Mouse (Mus musculus) urinary bladder, postnatal 10 days (tissue): Measurements from ENCODE around the gene Zbtb5.
"Not testable (repeated sequence)": the region's sequence is repeated elsewhere in the genome, so short reads cannot be mapped to it uniquely, and the experiment has no call there.

Source experiments
- DNase-seq: peaks from one replicate; pipeline ENCODE4 v3.0.0; 2022; ENCODE audit warnings: low spot score

Zbtb5 gene

DNA sequence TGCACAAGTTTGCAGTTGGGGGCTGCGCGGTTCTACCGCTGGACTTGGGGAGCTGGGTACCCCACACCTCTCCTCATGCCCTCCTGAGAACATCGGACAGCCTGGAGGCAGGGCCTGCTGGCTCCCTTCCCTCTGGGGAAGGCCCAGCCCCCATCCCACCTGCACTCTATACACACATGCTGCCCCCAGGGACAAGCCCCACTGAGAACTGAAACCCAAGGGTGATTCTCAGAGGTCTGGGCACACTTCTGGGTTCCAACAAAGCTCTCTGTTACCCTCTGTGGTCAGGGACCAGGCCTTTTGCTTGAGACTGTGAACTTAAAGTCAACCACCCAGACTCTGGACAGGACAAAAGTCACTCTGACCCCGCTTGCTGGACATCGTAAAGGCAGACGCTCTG lies 42.2 kb downstream of the Zbtb5 start:
- DNase-seq, result no peak

GRCm38 (mm10) chr4:44967402-44967801 lies 44.8 kb downstream of the Zbtb5 start:
- no peak for DNase-seq

DNA sequence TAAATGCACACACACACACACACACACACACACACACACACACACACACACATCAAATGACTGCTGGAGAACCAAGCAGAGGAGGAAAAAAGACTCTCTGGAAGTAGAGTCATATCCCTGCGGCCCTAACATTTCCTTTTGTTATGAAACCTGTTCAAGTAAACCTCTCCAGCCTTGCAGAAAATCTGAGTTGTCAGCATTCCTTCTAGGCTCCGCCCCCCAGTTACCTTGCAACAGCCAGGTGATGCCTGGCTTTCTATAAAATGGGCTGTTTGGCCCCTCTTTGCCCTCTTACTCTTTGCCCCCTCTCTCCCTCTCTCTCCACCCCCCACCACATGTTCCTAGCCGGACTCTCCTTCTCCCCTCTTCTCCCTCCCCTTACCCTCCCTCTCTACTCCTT lies 46.5 kb downstream of the Zbtb5 start:
- no peak for DNase-seq

- DNase-seq, result no peak
These were observed 47.0 kb downstream of the Zbtb5 start for GRCm38 (mm10) chr4:44965175-44965574.

DNA sequence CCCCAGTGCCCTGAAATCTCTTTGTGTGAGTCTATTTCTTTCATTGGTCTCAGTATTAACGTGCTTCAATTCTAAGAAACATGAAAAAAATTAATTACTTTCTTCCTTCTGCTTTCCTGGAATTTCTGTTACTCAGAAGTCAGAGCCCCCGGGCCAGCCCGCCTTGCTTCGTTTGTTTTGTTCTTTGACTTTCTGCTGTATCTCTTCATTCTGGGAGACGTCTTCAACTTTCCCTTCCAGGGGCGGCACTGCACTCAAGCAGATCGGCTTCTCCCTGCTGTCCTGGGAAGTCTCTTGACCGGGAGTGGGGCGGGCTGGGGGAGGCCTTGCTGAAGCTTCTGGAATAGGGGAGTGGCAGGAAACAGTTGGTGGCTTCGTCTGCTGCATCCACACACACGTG lies 49.1 kb downstream of the Zbtb5 start:
- no peak for DNase-seq

DNA sequence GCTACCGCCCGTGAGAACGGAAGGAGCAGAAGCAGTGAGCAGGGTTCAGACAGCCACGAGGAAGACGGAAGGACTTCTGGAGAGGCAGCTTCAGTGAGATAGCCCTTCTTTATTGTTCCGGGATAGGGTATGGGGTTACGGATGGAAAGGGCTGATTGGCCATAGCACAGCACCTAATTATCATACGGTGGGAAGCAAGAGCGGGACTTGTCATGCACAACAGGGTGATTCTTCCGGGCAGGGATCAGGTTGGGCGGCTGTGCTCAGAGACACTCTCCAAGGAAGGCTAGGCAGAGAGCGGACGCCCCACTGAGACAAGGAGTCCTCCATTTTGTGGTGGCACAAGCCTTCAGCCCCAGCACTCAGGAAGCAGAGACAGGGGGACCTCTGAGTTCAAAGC lies 53.0 kb downstream of the Zbtb5 start:
- DNase-seq, result no peak

DNA sequence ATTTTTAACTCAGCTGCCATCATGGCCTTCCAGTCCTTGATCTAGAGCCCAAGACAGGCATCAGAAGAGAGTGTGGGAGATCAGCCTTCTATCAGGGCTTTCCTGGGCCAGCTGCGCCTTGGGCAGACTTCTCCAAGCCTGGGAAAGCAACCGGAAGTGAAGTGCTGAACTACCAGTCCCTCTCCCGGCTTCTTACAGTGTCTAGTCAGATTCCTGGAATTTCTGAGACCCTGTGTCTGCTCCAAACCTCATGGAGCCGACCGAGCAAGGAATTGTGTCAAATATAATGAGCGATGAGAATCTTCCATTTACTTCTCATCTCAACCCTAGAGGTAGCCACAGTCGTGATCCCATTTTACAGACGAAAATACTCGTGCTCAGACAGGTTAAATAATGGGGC lies 53.4 kb downstream of the Zbtb5 start:
- no peak for DNase-seq

GRCm38 (mm10) chr4:44953041-44953440 lies 59.2 kb downstream of the Zbtb5 start:
- no peak for DNase-seq

DNA sequence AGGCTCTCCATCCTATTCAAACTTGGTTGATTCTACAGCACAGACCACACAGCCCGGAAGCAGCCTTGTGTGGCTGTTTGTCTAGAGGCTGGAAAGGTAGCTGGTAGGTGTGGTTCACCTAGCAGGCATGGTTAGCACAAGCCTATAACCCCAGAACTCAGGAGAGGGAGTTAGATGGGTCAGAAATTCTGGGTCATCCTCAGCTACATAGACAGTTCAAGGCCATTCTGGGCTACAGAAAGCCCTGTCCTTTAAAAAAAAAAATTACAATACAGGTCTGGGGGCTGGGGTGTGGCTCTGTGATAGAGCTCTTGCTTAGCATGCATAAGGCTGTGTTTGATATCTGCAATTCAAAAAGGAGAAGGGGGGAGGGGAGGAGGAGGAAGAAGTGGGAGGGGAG lies 63.9 kb downstream of the Zbtb5 start:
- no peak for DNase-seq

DNA sequence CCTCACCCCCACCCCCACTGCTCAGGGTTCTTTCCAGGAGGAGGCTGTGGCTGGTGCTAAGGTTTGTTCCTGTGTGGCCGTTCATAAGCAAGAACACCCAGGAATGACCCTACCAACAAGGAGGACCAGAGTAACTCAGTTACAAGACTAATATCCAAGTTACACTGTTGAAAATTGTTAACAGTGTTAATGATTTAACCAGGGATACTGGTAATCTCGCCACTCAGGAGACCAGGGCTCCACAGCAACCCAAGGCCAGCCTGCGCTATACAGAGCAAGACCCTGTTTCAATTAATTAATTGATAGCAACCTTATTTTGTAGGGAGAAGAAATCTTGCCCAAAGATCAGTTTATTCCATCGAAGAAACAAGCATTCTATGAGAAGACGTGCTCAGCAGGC lies 64.7 kb downstream of the Zbtb5 start:
- DNase-seq, result no peak

GRCm38 (mm10) chr4:44946126-44946525 lies 66.1 kb downstream of the Zbtb5 start:
- not testable (repeated sequence) for DNase-seq

GRCm38 (mm10) chr4:44944426-44945075 lies 67.7 kb downstream of the Zbtb5 start:
- no peak for DNase-seq

DNA sequence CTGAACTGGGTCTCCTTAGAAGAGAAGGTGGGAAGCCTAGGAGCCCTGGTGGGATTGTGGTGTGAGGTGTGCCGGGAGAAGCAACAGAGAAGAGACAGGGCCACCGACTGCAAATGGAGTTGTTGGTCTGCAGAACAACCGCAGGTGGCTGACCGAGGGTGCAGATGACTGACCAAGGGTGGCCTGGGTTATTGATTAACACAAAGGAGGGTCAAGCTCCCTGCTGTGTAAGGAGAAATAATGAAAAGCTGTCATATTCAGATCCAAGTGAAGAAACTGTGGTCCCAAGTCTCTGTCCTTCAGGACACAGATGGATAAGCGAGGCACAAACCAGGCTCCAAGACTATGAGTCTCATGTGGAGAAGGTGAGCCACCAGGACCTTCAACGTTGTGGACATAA lies 68.7 kb downstream of the Zbtb5 start:
- DNase-seq, result no peak

- no peak for DNase-seq
These were observed 70.0 kb downstream of the Zbtb5 start for GRCm38 (mm10) chr4:44942237-44942636.
